Mouse (Mus musculus) CH12.LX (cell line): ENCODE measurements around the gene Atp10a. TPM values are rescaled to one million over a fixed set of nuclear protein-coding genes. Genes with fewer than 3 reads are reported as not detected.

Experiments used
- DNase-seq: peaks from one replicate; pipeline ENCODE4 v3.0.0-alpha.2; 2013; ENCODE audit errors: extremely low read depth
- H3K27ac ChIP-seq: 2 replicates; pipeline ENCODE4 v1.5.1; 2012; ENCODE audit warnings: low read depth, mild to moderate bottlenecking, control low read depth, moderate library complexity; ENCODE audit not compliant: insufficient read depth
- H3K27me3 ChIP-seq: replicated peaks from 2 replicates; pipeline ENCODE3; 2012; ENCODE audit warnings: inconsistent platforms
- H3K36me3 ChIP-seq, 2 experiments: replicated peaks in 1 of 2; 2 replicates each; pipeline versions ENCODE3 to v1.6.1; 2012; ENCODE audit warnings: inconsistent platforms in 1 of 2, low read length in 1 of 2, mild to moderate bottlenecking in 1 of 2, mixed read lengths in 1 of 2, moderate library complexity in 1 of 2; ENCODE audit not compliant: control insufficient read depth in 1 of 2, insufficient read depth in 1 of 2
- H3K4me1 ChIP-seq, 2 experiments: 2 replicates each; pipeline ENCODE4 v1.6.1; 2012; ENCODE audit warnings: inconsistent platforms in 1 of 2, moderate library complexity in 1 of 2; ENCODE audit not compliant: insufficient read depth in 2 of 2, control insufficient read depth in 1 of 2
- H3K4me2 ChIP-seq: 2 replicates; pipeline ENCODE4 v1.6.1; 2012; ENCODE audit warnings: low read depth, mild to moderate bottlenecking, control low read depth; ENCODE audit not compliant: poor library complexity, insufficient read depth, severe bottlenecking
- H3K4me3 ChIP-seq, 3 experiments: fragments of 150-350 bp in 1 of 3; sonication (generic) in 1 of 3; replicated peaks in 1 of 3; 2 replicates each; pipeline versions ENCODE3 to v1.5.1; 2011 to 2012; ENCODE audit warnings: low read depth in 2 of 3, low read length in 2 of 3, mild to moderate bottlenecking in 2 of 3, moderate library complexity in 2 of 3, control low read depth in 1 of 3, improper control_type of control experiment in 1 of 3, inconsistent platforms in 1 of 3, mixed read lengths in 1 of 3; ENCODE audit not compliant: poor library complexity in 1 of 3
- H3K79me2 ChIP-seq: replicated peaks from 2 replicates; pipeline ENCODE4 v1.6.1; 2012; ENCODE audit warnings: mild to moderate bottlenecking, moderate library complexity; ENCODE audit not compliant: control insufficient read depth, poor library complexity, insufficient read depth, severe bottlenecking; ENCODE audit errors: extremely low read depth
- H3K9ac ChIP-seq: 2 replicates; pipeline ENCODE4 v1.6.1; 2012; ENCODE audit warnings: low read depth, mild to moderate bottlenecking, control low read depth, moderate library complexity; ENCODE audit not compliant: insufficient read depth
- H3K9me3 ChIP-seq: replicated peaks from 2 replicates; pipeline ENCODE3; 2012; ENCODE audit warnings: low read length, inconsistent platforms, mixed read lengths
- BHLHE40 ChIP-seq: IDR thresholded peaks from 2 replicates; pipeline ENCODE4 v1.6.1; 2011; ENCODE audit warnings: mild to moderate bottlenecking, low read depth, low read length, improper control_type of control experiment
- CHD1 ChIP-seq: IDR thresholded peaks from 2 replicates; pipeline ENCODE4 v1.6.1; 2012; ENCODE audit warnings: low read depth, low read length, improper control_type of control experiment, inconsistent platforms
- CHD2 ChIP-seq: IDR thresholded peaks from 2 replicates; pipeline ENCODE4 v1.6.1; 2011; ENCODE audit warnings: low read length, improper control_type of control experiment
- CTCF ChIP-seq, 2 experiments: IDR thresholded peaks in 1 of 2; conservative IDR thresholded peaks in 1 of 2; 2 replicates each; pipeline ENCODE4 v1.5.1; 2011 to 2012; ENCODE audit warnings: low read depth in 2 of 2, low read length in 2 of 2, improper control_type of control experiment in 1 of 2, inconsistent platforms in 1 of 2, mild to moderate bottlenecking in 1 of 2, moderate library complexity in 1 of 2
- E2F4 ChIP-seq: IDR thresholded peaks from 2 replicates; pipeline ENCODE4 v1.6.1; 2011; ENCODE audit warnings: low read depth, low read length, improper control_type of control experiment; ENCODE audit not compliant: insufficient replicate concordance
- ELF1 ChIP-seq: IDR thresholded peaks from 2 replicates; pipeline ENCODE4 v1.6.1; 2014; ENCODE audit warnings: low read depth, mild to moderate bottlenecking, inconsistent platforms, low read length, improper control_type of control experiment
- GABPA ChIP-seq: IDR thresholded peaks from 2 replicates; pipeline ENCODE4 v1.6.1; 2012; ENCODE audit warnings: low read depth, low read length, improper control_type of control experiment, inconsistent platforms; ENCODE audit not compliant: insufficient replicate concordance
- HCFC1 ChIP-seq: IDR thresholded peaks from 2 replicates; pipeline ENCODE4 v1.6.1; 2012; ENCODE audit warnings: low read depth, mild to moderate bottlenecking, inconsistent platforms, low read length, improper control_type of control experiment
- IRF4 ChIP-seq: IDR thresholded peaks from 2 replicates; pipeline ENCODE4 v1.6.1; 2014; ENCODE audit warnings: low read depth, mild to moderate bottlenecking, inconsistent platforms, low read length, improper control_type of control experiment
- JUND ChIP-seq: conservative IDR thresholded peaks from 2 replicates; pipeline ENCODE4 v1.6.1; 2011; ENCODE audit warnings: low read depth, low read length, improper control_type of control experiment
- KAT2A ChIP-seq: IDR thresholded peaks from 2 replicates; pipeline ENCODE4 v1.6.1; 2012; ENCODE audit warnings: low read length, improper control_type of control experiment, inconsistent platforms; ENCODE audit not compliant: insufficient replicate concordance
- MEF2A ChIP-seq: IDR thresholded peaks from 2 replicates; pipeline ENCODE4 v1.6.1; 2014; ENCODE audit warnings: low read depth, mild to moderate bottlenecking, inconsistent platforms, low read length, improper control_type of control experiment, borderline replicate concordance
- NELFE ChIP-seq: IDR thresholded peaks from 2 replicates; pipeline ENCODE4 v1.6.1; 2011; ENCODE audit warnings: low read depth, low read length, improper control_type of control experiment
- POLR2A ChIP-seq: IDR thresholded peaks from 2 replicates; pipeline ENCODE4 v1.6.1; 2011; ENCODE audit warnings: low read depth, mild to moderate bottlenecking, improper control_type of control experiment, low read length
- POLR2AphosphoS2 ChIP-seq: IDR thresholded peaks from 2 replicates; pipeline ENCODE4 v1.6.1; 2011; ENCODE audit warnings: low read depth, low read length, improper control_type of control experiment
- RCOR1 ChIP-seq: conservative IDR thresholded peaks from 2 replicates; pipeline ENCODE4 v1.6.1; 2012; ENCODE audit warnings: low read depth, mild to moderate bottlenecking, inconsistent platforms, low read length, improper control_type of control experiment
- SMC3 ChIP-seq: IDR thresholded peaks from 2 replicates; pipeline ENCODE4 v1.6.1; 2011; ENCODE audit warnings: low read depth, low read length, improper control_type of control experiment
- TBP ChIP-seq: conservative IDR thresholded peaks from 2 replicates; pipeline ENCODE4 v1.6.1; 2011; ENCODE audit warnings: low read depth, low read length, improper control_type of control experiment
- TCF12 ChIP-seq: IDR thresholded peaks from 2 replicates; pipeline ENCODE4 v1.6.1; 2014; ENCODE audit warnings: low read depth, mild to moderate bottlenecking, inconsistent platforms, low read length, improper control_type of control experiment
- USF2 ChIP-seq: conservative IDR thresholded peaks from 2 replicates; pipeline ENCODE4 v1.6.1; 2011; ENCODE audit warnings: low read depth, low read length, improper control_type of control experiment
- ZC3H11A ChIP-seq: IDR thresholded peaks from 2 replicates; pipeline ENCODE4 v1.6.1; 2012; ENCODE audit warnings: low read depth, mild to moderate bottlenecking, inconsistent platforms, low read length, improper control_type of control experiment
- dilution Hi-C: fragments of 300-500 bp; cut with MboI; formaldehyde crosslinking; loops from 2 replicates; pipeline ENCODE4 v1.14.3; 2020; ENCODE audit warnings: low sequenced_read_pairs; ENCODE audit not compliant: extremely low pct_unique_long_range_greater_than_20kb, extremely low pct_ligation_motif_present
- in situ Hi-C: fragments of 300-500 bp; cut with MboI; formaldehyde crosslinking; loops from 3 replicates; pipeline ENCODE4 v1.14.3; 2019; ENCODE audit warnings: low sequenced_read_pairs, low pct_ligation_motif_present, low pct_unique_long_range_greater_than_20kb, mixed read lengths
- polyA plus RNA-seq: library from polyadenylated mRNA; unstranded; fragments of >175 nt; gene quantifications from 2 replicates; pipeline ENCODE4 v1.2.1, GENCODE M21; 2012; ENCODE audit warnings: low read depth; ENCODE audit not compliant: insufficient read length
- total RNA-seq, 2 experiments: library from RNA; depleted of rRNA; stranded (reverse); fragments of 300-350 nt in 1 of 2; fragments of >200 nt in 1 of 2; gene quantifications; 2 replicates each; pipeline ENCODE4 v1.2.3; 2012 to 2014

Gene Atp10a
- total and polyA plus RNA-seq, 3 experiments = not detected

DNA sequence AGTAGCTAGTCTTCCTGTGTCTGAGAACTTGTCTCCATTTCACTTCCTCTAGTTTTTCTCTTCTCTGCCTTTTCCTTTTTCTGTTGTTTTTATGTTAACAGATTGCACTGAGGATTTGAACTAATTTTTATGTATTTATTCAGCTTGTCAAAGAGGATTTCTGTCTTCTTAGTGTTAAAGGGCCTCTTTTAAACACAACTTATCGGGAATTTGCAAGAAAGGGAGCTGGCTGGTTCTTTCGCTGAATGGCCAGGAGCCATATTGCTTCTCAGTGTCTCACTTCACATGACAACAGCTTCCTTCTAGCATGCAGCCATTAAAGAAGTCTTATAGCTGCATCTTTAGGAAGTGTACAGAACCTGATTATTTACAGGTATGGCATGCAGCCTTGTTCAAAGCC, 16.3 kb upstream of the Atp10a start:
- Histone ChIP-seq H3K4me1 (no peaks in the 10 kb centered on the region), H3K4me2 (no peak overlapping the region), H3K4me3 (no peak overlapping the region)
- DNase-seq = no peak
- TF ChIP-seq TBP (no peak), MEF2A (no peak), CHD1 (no peak), TCF12 (no peak), ZC3H11A (no peak), CHD2 (no peak), GABPA (no peak), RCOR1 (no peak), HCFC1 (no peak), NELFE (no peak), CTCF (conservative IDR thresholded peaks at IDR 0.05 in 1 of 2, IDR thresholded peaks at IDR 0.05 in 1 of 2; ENCODE audit: low read depth in 2 of 2, low read length in 2 of 2) (no peak), JUND (no peak), POLR2A (no peak), SMC3 (no peak), USF2 (no peak), IRF4 (no peak), KAT2A (no peak), ELF1 (no peak), BHLHE40 (no peak), POLR2AphosphoS2 (no peak)
- TF ChIP-seq, all 38 proteins: peak for 0
- in situ Hi-C loops = no loop called here
- Histone ChIP-seq H3K27me3 (no peaks in the 10 kb centered on the region), H3K9ac (no peak overlapping the region), H3K79me2 (no peaks in the 10 kb centered on the region), H3K27ac (no peak overlapping the region), H3K36me3 (no peaks in the 10 kb centered on the region), H3K9me3 (peaks cover 34% of the 10 kb centered on the region)
- dilution Hi-C loops = no loop called here

DNA sequence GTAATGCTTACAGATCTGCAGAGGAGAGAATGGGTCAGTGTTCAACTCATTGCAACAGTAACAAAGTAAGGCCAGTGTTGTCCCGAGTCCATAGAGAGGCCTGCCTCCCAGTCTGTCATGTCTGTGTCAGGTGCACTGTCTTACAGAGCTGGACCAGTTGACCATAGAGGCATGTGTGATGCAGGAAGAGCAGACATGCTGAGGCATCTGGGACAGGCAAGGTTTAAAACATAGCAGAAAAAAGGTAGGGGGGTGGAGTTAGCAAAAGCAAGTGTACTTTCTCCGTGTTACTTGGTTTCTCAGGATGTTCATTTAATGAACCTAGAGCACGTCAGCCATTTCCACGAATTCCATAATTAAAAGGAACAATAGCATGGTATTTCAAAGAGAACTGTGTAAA, 15.5 kb upstream of the Atp10a start:
- in situ Hi-C loops = no loop called here
- no peaks in the 10 kb centered on the region for H3K27me3 ChIP-seq

More for the DNA sequence above, 15.5 kb upstream of the Atp10a start:
- dilution Hi-C loops = no loop called here
- Histone ChIP-seq H3K4me1 (no peaks in the 10 kb centered on the region), H3K79me2 (no peaks in the 10 kb centered on the region), H3K4me3 (no peak overlapping the region), H3K9me3 (peaks cover 35% of the 10 kb centered on the region), H3K4me2 (no peak overlapping the region), H3K9ac (no peak overlapping the region), H3K27ac (no peak overlapping the region), H3K36me3 (no peaks in the 10 kb centered on the region)
- DNase-seq = no peak
- no peak for TF ChIP-seq POLR2A
- TF ChIP-seq JUND = no peak
- TF ChIP-seq TCF12 = no peak
- no peak for TF ChIP-seq E2F4
- no peak for TF ChIP-seq BHLHE40
- no peak for TF ChIP-seq HCFC1
